Mouse (Mus musculus) gastrocnemius, postnatal 4 days (tissue): ENCODE results near the gene Ric8a. TPM values are rescaled to one million over a fixed set of nuclear protein-coding genes. Genes with fewer than 3 reads are reported as not detected.
"Not testable (repeated sequence)": the region's sequence is repeated elsewhere in the genome, so short reads cannot be mapped to it uniquely, and the experiment has no call there.

Source experiments
- DNase-seq, 2 experiments: peaks; one replicate each; pipeline ENCODE4 v3.0.0; 2021 to 2022; ENCODE audit warnings: low spot score in 2 of 2, mixed read lengths in 2 of 2
- total RNA-seq, 2 experiments: library from RNA; stranded (reverse); gene quantifications; 2 replicates each; pipeline ENCODE4 v1.2.3; 2021

Ric8a gene
- total RNA-seq, 2 experiments from 2014 or later, result 35.4 to 40.9 TPM

DNA sequence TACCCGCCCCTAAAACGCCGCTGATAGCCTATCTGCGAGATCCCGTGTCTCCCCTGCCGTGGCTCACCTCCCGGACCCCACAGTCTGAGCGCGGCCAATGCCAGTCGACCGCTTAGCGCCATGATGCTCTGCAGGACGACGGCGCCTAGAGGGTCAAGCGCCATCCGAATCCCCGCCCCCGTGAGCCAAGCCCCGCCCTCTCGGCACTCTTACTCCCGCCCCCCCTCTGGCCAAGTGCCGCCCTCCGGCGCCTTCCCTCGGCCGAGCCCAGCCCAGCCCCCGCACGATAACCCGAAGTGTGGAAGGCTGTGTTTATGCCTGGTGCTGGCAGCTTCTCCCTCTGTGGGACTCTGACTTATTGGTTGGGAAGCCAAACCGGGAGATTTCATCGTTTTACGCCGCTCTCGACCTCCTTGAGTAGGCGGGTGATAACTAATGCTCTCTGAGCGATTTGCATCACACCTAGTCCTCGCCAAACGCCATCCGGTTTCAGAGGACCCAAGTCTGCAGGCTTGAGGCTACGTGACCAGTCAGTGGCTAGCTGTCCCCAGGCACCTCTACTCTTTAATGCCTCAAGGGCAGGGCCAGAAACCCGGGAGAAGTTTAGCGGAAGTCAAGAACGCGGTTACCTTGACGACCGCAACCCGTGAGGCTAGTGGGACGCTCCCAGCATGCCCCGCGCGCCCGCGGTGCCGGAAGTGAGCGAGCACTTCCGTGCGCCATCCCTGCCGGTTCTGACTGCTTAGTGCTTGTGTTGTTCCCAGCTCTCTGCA lies 25.1 kb downstream of the Ric8a start, which contains the start of the genes Psmd13 and Sirt3:
Psmd13 (plus strand) TSS at position 273 of the 773 bp plus-strand sequence.
Sirt3 (minus strand) TSS at position 614 of the 773 bp plus-strand sequence.
- DNase-seq, result peak; percentile 94 to 96

DNA sequence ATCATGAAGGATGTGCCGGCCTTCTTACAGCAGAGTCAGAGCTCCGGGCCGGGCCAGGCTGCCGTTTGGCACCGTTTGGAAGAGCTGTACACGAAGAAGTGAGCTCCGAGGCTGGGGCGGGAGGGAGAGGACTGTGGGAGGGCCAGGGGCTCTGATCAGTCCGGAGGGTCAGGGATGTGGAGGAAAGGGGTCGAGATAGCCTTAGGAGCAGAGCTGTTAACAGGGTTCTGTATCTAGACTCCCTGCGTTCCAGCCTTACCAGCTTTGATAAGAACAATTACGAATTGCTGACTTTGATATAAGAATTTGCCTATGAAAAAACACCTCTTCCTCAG lies 25.7 kb downstream of the Ric8a start:
- no peak for DNase-seq

DNA sequence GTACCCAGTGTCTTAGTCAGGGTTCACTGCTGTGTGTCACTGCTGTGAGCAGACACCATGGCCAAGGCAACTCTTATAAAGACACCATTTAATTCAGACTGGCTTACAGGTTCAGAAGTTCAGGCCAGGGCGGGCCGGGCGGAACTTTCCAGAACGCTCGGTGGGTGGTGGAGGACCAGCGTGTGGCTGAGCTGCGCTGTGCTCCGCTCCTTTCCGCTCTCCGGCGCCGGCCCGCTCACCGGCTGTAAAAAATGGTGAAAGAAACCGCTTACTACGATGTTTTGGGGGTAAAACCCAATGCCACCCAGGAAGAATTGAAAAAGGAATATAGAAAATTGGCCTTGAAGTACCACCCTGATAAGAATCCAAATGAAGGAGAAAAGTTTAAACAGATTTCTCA lies 33.9 kb downstream of the Ric8a start:
- not testable (repeated sequence) for DNase-seq

DNA sequence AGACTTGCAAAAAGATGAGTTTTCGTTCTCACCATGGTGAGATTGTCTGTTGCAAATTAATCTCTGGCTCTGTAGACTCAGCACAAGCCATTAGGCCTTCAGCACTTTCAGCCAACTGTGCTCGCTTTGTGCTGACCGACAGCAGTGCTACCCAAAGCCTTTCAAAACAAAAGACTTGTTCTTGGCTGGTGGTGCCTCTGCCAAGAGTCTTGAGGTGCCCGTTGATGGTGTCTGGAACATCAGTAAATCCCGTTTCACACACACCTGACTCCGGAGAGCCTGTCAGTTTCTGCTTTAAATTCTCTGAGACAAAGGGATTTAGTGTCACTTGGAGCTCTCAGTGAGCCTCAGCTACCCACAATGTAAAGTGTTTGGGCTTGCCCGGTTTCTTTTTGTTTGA lies 37.3 kb downstream of the Ric8a start:
- DNase-seq, result no peak

DNA sequence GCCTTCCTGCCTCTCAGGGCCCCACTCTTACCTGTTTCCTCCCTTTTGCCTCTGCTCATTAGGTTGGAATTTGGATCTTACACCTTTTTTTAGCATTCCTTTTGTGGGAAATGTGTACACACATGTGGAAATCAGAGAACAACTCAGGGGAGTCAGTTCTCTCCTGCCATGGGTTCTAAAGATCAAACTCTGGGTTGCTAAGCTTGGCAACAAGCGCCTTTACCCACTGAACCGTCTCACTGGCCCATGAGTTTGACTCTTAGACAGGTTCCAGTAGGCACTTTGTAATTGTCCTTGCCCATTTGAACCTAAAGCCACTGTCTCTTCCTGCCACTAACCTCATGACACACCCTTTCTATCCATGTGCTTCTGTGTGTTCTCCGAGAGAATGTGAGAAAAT lies 37.9 kb downstream of the Ric8a start:
- no peak for DNase-seq

DNA sequence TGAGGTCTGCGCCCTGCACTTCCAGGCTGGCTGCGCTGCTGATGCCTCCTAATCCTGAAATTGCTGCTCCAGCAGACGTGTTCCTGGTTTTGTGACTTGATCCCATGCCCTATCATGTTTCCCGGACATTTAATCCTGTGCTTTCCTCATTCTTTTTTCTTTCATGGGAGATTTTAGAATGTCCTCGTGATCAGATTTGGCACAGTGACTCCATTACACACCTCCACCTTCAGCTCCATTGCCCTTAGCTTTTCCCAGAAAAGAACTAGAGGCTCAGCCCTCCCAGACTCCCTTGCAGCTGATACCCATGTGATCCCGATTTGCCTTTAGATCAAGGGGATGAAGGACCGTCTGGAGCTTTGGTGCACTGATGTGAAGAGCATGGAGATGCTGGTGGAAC lies 41.1 kb downstream of the Ric8a start:
- DNase-seq, result no peak

DNA sequence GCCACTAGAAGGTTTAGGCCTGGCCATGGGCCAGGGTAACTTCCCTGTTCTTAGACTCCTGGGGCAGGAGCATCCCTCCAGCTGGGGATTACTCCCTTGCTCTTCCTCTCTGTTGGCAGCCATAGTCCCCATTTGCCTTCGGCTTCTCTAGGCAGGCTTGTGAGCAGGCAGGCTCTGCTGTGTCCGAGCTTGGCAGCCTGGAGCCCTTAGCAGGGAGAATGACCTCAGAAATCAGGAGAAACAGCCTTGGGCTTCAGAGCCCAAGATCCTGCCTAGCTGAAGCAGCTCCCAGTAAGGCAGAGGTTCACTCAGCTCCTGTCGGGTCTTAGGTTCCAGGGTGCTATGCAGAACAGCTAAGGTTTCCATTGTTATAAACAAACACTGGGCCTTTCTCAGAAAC lies 42.4 kb downstream of the Ric8a start:
- no peak for DNase-seq

DNA sequence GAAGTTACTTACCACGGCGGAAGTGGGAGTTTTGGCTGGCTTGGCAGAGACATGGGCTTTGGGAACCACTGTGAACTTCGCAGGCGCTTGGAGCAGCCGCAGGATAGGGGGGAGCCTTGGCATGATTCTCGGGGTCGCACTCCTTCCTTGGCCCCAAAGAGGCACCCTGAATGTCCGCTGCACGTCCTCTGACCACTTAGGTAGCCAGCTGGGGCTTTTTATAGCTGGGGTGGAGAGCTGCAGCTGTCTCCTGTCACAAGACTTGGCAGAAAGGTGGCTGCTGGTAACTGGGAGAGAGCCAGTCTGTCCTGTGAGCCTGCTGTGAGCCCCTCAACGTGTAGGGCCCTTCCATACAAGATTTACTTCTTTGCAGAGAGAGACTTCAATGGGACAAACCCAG lies 43.5 kb downstream of the Ric8a start, which contains the start of gene Cox8b:
Cox8b (minus strand) TSS at position 227 of the 400 bp plus-strand sequence.
- DNase-seq, result peak in 1 of 2 experiments; percentile 40

DNA sequence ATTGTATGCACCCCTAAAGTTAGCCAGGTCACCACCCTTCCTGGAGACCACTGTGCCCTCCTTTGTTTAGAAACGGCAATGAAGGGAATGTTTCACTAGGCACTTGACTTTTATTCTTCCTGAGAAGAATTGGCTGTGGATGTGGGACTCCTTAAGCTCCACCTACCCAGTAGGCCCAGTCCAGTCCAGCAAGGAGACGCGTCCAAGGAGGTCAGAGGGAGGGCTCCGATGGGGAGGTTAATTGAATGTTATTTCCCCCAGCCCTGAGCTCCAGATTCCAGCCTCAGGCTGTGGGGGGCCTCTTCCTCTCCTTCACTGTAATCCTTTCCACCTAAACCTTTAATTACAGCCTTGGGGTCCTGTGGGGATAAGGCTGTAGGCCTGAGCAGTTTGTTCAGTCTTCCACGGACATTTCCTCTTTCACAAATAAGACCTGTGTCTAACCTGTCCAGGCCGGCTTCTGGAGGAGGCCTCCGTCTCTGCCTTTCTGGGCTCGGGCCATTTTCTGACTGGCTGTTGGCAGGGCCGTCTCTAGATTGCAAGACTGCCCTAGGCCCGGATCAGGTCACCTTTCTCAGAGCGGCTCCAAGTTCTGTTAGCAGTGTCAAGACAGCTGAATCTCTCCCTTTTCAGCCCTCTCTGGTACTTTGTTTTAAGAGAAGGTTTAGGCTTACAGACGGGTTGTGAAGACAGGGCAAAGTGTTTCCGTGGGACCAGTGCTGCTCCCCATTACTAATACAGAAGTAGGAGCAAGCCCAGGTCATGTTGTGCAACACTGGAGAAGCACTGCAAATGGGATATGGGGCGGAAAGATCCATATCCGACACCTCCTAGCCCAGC lies 45.5 kb downstream of the Ric8a start:
- DNase-seq, result no peak

DNA sequence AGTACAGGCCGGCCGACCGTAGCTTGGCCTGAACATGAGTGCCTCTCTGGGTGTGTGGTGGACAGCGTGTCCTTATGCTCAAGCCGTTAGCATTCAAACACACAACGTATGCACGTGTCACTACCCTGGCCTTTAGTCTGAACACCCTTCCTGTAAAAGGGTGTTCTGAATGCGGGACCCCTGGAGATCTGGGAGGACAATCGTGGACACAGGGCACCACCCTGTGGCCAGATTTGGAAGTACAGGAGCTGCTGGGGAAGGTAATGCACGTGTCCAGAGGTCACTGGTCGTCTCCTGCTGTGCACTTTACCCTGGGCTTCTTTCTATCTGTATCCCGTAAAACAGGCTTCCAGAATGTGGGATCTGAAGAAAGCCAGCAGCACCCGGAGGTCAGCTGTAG lies 46.5 kb downstream of the Ric8a start:
- DNase-seq, result peak; percentile 67 to 75

DNA sequence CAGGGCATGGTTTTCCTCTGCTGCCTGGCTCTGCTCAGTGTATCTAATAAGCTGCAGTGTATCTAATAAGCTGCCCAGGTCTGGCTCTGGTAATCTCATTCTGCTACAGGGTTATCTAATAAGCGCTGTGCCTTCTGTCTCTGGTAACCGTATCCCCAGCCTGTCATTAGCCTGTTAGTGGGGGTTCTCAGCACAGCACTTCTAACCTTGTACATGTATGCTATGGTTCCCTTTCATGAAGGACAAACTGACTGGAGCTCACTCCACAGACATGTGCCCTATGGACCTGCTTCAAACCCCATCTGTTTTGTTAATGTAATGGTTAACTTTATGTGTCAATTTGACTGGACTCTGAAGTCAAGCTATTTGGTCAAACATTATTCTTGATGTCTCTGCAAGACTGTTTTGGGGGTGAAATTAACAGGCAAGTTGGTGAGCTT lies 48.9 kb downstream of the Ric8a start:
- no peak for DNase-seq

DNA sequence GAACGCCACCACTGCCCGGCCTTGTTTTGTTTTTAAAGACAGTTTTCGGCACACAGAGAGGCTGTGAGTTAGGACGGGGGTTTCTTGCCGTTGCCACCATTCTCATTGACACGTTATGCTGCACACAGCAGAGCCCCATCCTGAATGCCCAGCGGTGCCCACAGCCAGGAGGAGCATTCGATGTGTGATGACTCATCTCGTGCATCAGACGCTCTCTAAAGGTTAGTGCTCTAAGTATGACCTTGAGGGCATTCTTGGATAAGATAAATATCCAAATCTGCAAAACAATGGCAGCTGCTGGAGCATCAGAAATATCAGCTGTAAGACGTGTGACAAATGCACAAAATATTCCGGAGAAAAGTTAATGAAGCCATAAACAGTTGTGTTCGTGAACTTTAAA lies 50.4 kb downstream of the Ric8a start:
- no peak for DNase-seq

DNA sequence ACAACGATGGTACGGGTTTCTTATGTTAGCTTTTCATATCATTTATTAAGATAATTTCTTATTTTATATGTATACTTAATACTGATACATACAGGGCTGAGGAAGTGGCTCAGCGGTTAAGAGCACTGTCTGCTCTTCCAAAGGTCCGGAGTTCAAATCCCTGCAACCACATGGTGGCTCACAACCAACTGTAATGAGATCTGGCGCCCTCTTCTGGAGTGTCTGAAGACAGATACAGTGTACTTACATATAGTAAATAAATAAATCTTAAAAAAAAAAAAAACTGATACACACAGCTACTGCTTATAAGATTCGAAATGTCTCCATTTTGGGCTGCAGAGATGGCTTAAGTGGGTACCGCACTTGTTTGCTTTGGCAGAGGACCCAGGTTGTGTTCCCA lies 50.9 kb downstream of the Ric8a start:
- DNase-seq, result no peak

DNA sequence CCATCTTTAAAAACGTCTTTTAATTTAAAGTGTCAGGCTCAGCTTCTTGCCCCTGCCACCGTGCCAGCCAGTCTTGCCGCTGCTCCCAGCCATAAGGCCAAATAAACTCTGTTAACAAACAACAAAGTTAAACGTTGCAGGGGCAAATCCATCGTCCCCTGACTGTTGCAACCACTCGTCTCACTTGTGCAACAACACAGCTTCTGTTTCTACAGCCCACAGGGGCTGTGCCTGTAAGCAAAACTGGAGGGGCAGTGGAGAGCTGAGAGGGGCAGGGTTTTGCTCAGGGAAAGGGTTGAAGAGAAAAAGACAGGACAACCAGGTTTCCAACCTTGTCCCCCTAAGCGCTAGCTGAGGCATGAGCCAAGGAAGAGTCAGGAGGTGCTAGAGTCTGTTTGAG lies 51.4 kb downstream of the Ric8a start:
- no peak for DNase-seq

DNA sequence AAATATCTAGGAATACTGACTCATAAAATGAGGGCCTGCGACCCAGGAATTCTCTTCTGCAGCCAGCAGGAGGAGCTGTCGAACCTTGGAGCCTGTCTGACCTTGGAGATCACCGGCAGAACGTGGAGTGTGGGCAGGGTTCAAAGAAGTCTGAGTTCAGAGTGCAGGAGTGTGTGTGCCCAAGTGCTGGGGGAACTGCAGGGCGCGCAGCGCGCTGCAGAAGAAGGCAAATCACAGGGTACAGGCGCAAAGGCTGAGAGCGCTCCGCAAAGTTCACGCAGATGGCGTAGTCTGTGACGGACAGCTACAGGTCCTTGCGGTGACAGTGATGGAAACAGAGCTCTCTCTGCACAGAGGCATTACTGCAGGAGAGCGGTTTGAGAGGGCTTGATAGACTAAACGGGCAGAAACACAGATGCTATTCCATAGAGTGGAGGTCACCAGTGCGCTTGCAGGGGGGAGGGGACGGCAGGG lies 51.9 kb downstream of the Ric8a start:
- peak; percentile 50 to 80 for DNase-seq

DNA sequence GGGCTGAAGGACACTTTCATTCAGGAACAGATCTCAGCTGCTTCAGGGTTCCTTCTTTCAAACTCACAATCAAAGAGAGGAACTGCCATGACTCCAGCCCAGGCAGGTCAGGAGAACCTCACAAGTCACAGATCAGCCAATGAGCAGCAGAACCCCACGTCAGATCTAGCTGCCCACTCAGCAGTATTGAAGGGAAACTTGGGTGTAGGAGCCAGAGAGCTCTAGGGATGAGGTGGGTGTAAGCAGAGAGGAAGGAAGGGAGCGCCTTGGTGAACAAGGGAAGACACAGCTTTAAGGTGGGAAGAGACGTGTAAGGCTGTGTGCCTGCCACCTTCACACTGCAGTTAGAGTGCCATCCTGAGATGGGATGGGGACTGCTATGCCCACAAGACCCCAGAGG lies 55.5 kb downstream of the Ric8a start:
- DNase-seq, result no peak

DNA sequence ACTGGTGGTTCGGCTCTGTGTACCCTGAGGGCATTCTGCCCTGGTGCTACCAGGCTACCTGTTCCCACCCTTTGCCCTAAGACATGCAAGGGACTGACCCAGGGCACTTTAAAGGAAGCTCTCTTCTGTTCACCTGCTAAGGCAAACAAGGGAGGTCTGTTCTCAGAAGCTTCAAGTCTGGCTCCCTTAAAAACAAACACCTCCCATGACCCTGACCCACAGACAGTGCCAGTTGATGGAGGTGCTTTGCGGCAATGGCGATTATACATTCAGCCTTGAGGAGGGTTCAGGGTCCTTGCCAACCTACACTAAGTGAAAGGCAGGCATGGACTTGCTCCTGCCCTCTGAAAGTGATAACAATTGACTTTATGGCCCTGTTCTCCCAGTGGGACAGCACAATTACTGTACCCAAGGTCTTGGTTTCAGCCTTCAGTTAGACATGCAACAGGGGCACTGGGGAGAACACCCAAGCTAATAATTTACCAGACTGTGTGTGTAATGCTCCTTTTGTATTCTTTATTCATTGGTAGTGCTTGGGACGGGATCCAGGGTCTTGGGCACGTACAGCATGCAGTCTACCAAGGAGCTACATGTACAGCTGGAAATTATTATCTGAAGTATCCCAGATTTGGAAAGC lies 56.2 kb downstream of the Ric8a start:
- no peak for DNase-seq
